Mouse (Mus musculus) ovary, adult 10 weeks (tissue): ENCODE data around the gene Fkbp8. TPM values are rescaled to one million over a fixed set of nuclear protein-coding genes. Genes with fewer than 3 reads are reported as not detected.

Experiments used
- polyA plus RNA-seq: library from polyadenylated mRNA; stranded (reverse); fragments of 350-450 nt; fragmentation: Illumina TruSeq; extraction: RNeasy Lipid Tissue Mini Kit (QIAGEN cat#74804); gene quantifications from one replicate; pipeline ENCODE4 v1.2.3, GENCODE M21; 2014

Gene Fkbp8
- polyA plus RNA-seq: 1.2 TPM

GRCm38 (mm10) chr8:70527512-70528181 lies at the start of gene Fkbp8, which contains the start of gene Kxd1:
Gene Fkbp8 (plus strand): TSS chr8:70527724.
Gene Kxd1 (minus strand): TSS chr8:70527956.

DNA sequence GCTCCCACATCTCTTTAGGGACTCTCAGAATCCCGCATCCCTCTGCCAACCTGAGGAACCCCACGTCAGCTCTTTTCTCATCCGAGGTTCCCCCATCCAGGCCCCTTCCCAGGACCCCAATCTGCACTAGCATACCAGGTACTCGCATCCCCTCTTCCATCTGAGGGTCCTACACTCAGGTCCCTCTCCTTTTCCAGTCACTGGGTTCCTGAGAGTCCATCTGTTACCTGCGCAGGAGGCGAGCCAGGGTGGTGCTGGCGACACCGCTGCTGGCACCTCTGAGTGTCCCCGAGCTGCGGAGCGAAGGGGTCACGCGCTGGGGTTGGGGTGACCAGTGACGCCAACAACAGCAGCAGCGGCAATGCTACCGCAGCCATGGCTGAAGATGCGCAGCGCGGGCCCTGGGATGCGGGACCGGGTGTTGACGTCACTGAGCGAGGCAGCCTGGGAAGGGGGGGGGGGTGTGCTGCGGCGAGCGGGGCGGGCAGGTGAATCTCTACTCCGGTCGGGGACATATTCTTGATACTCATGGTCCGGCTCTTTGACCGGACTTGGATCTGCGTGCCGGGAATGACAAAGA lies 40.5 kb upstream of the Fkbp8 start, which contains the start of gene Tmem59l:
Gene Tmem59l (minus strand): TSS at position 418 of the 580 bp plus-strand sequence.

DNA sequence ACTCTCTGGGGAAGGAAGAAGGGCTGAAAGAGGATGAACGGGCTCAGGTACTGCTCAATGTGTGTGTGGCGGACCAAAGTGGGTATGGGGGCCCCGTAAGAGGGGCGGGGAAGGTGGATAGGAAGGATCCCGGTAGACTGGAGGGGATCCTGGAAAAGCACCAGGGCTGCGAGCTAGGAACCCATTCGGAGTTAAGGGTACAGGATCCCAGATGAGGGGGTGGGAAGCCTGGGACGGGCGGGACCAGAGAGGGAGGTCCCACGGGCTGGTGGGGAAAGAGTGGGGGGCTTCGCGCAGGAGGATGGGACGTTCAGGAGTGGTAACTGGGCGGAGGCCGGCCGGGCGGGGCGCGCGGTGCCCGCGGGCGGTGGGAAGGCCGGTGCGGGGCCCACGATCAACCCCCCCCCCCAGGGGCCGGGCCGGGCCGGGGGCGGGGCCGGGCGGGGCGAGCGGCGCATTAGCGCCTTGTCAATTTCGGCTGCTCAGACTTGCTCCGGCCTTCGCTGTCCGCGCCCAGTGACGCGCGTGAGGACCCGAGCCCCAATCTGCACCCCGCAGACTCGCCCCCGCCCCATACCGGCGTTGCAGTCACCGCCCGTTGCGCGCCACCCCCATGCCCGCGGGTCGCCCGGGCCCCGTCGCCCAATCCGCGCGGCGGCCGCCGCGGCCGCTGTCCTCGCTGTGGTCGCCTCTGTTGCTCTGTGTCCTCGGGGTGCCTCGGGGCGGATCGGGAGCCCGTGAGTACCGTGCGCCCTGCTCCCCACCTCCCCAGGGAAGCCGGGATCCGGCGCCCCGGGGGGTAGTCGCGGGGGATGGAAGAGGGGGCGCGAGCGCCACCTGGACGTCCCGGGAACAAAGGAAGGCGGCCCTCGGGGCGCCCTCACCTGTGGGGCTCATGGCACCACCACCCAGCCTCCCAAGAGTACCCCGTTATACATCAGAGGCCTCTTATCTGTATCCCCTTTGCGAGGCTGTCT lies 34.6 kb upstream of the Fkbp8 start, which contains the start of gene Crlf1:
Gene Crlf1 (plus strand): TSS at position 495 of the 977 bp plus-strand sequence.

DNA sequence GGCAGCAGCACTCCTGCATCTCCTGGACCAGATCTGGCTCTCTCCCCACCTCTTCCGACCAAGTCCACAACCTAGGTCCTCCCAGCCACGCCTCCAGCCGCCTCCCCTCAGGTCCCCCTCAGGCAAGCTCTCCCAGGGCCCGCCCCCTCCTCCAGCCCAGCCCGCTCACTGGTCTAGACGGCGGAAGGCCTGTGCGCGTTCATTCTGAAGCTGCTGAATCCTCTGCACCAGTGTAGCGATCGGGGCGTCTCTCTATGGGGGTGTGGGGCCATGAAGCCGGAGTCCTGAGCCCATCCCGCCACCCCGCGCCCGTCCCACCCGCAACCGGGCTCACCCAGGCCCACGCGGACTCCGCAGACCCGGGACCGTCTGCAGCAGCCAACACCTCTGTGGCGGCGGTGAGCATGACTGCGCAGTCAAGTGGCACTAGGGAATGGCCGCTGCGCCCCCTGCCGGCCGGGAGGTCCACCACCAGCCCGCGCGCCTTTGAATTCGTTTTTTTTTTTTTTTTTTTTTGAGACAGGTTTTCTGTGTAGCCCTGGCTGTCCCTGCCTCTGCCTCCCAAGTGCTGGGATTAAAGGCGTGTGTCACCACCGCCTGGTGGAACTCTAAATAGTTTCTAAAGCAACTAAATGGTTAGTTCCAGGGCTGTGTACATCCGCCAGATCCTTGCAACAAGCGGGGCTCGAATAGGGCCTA lies 21.0 kb upstream of the Fkbp8 start, which contains the start of gene Rex1bd:
Gene Rex1bd (minus strand): TSS at position 425 of the 699 bp plus-strand sequence.

DNA sequence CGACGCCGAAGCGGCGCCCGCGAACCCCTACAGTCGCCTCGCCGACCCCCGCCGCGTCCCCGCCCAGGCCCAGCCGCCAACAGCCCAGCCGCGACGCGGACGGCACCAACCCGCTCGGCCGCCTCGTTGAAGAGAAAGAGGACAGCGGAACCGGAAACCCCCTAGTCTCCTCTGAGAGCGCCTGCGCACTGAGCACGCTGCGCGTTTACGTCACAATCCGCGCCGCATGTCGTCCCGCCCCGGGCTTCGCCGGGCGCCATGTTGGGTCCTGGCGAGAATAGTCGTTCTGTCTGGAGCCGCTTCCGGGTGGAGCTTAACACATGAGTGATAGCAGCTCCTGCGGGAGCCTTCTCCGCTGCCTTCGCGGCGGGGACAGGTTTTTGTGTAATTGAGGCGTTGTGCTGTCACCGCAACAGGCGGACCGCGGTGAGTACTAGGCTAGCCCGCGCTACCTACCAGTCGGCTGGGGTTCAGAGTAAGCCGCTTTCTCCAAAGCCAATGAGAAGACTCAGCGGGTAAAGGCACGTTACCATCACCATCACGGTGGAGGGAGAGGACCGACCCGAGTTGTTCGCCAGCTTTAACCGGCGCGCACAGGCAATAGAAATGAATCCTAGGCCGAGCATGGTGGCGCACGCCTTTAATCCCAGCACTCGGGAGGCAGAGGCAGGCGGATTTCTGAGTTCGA lies 17.2 kb upstream of the Fkbp8 start, which contains the start of gene Uba52:
Gene Uba52 (minus strand): TSS at position 574 of the 688 bp plus-strand sequence.

DNA sequence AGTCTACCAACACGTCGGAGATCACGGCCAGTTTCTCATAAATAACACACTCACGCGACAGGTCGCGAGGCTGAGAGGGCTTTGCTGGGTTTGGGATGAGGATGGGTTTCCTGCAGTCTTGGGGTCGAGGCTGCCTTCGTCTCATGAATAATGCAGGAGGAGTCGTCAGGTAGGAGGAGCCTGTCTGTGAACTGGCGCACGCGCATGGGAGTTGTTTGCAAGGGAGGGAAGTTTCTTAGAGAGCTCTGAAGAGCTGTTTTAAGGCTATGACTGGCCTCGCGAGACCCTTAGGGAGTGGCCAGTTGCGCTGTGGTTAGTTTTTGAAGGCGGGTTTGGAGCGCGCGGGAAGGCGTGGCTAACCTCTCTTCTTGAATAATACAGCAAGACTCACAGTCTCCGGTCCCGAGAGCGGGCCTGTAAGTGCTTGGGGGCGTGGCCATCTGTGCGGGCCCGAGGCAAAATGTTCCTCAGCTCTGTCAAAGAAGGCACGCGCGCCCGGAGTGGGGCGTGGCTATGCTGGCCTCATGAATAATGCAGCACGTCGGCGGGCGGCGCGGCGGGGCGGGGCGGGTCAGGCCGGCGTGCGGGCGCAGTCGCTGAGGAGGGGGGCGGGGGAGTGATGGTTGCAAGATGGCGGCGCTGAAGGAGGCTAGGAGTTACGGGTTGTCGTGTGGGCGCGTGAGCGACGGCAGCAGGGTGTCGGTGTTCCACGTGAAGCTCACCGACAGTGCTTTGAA lies 11.7 kb downstream of the Fkbp8 start, which contains the start of gene Ell:
Gene Ell (plus strand): TSS at position 381 of the 737 bp plus-strand sequence.

Other genes with a start within 250 kb of the Fkbp8 start
- gene Homer3, start 244.9 kb upstream of the Fkbp8 start, polyA plus RNA-seq: 0.20 TPM
- gene Ddx49, start 225.2 kb upstream of the Fkbp8 start, polyA plus RNA-seq: 4.8 TPM
- gene Cope, start 225.2 kb upstream of the Fkbp8 start, polyA plus RNA-seq: 0.86 TPM
- not detected for gene Cers1, start 211.9 kb upstream of the Fkbp8 start, polyA plus RNA-seq
- gene Gdf1, start 197.9 kb upstream of the Fkbp8 start, polyA plus RNA-seq: not detected
- gene Upf1, start 174.4 kb upstream of the Fkbp8 start, polyA plus RNA-seq: 3.3 TPM
- gene Comp, start 154.2 kb upstream of the Fkbp8 start, polyA plus RNA-seq: not detected
- 1.8 TPM for gene Crtc1, start 88.1 kb upstream of the Fkbp8 start, polyA plus RNA-seq
- gene Klhl26, start 50.8 kb upstream of the Fkbp8 start, polyA plus RNA-seq: 3.4 TPM
- not detected for gene Tmem59l, start 40.4 kb upstream of the Fkbp8 start, polyA plus RNA-seq
- gene Crlf1, start 34.6 kb upstream of the Fkbp8 start, polyA plus RNA-seq: not detected
- gene Rex1bd, start 21.0 kb upstream of the Fkbp8 start, polyA plus RNA-seq: 1.3 TPM
- 1.5 TPM for gene Uba52, start 16.9 kb upstream of the Fkbp8 start, polyA plus RNA-seq
- gene Kxd1, start 232 bp downstream of the Fkbp8 start, polyA plus RNA-seq: 8.4 TPM
- gene Ell, start 11.7 kb downstream of the Fkbp8 start, polyA plus RNA-seq: 0.74 TPM
- gene Isyna1, start 66.6 kb downstream of the Fkbp8 start, polyA plus RNA-seq: 0.29 TPM
- not detected for gene Ssbp4, start 81.1 kb downstream of the Fkbp8 start, polyA plus RNA-seq
- gene Lrrc25, start 88.4 kb downstream of the Fkbp8 start, polyA plus RNA-seq: not detected
- not detected for gene Gdf15, start 104.7 kb downstream of the Fkbp8 start, polyA plus RNA-seq
- 17.5 TPM for gene Pgpep1, start 132.7 kb downstream of the Fkbp8 start, polyA plus RNA-seq
- gene Lsm4, start 145.5 kb downstream of the Fkbp8 start, polyA plus RNA-seq: not detected
- gene Jund, start 171.2 kb downstream of the Fkbp8 start, polyA plus RNA-seq: 20.4 TPM
- not detected for gene Iqcn, start 175.7 kb downstream of the Fkbp8 start, polyA plus RNA-seq
- not detected for gene Gm3336, start 190.8 kb downstream of the Fkbp8 start, polyA plus RNA-seq
- not detected for gene Pde4c, start 196.0 kb downstream of the Fkbp8 start, polyA plus RNA-seq
- gene Rab3a, start 227.0 kb downstream of the Fkbp8 start, polyA plus RNA-seq: 2.5 TPM
- gene Mpv17l2, start 233.2 kb downstream of the Fkbp8 start, polyA plus RNA-seq: not detected
- gene Pik3r2, start 249.0 kb downstream of the Fkbp8 start, polyA plus RNA-seq: 1.7 TPM